Mouse (Mus musculus): ENCODE data around the gene Gm20604. TPM values are rescaled to one million over a fixed set of nuclear protein-coding genes. Genes with fewer than 3 reads are reported as not detected.

The Gm20604 gene
- polyA plus RNA-seq, 1 experiment from 2014 or later: 23.0 TPM

DNA sequence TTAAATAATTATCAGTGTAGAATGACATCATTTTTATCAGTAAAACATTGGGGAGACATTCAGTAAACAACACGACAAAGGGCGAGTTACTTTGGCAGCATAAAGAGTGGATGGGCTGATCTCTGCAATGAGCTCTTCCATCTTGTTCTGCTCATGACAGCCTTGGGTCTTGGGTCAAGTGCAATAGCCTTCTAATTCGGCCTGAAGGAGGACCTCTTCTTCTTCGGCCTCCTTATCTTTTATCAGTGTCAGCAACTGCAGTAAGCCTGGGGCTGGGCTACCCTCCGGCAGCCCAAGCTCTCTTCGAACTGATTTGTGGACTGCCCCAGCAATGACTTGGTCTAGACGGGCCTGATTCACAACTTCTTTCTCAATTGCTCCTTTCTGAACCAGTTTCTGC, 16.4 kb downstream of the Gm20604 start:
- H3K36me3 ChIP-seq: 0 out of 2 replicates have a peak, but pooled peaks cover 4% of the 10 kb centered on the region
- no peak overlapping the region for H3K27ac ChIP-seq (replicated peaks)
- WGBS: 86% methylated on average over 7 of the region's 7 CpGs
- peaks cover 20% of the 10 kb centered on the region for H3K4me1 ChIP-seq
- no peak overlapping the region for H3K9ac ChIP-seq
- H3K9me3 ChIP-seq (replicated peaks): no peaks in the 10 kb centered on the region
- H3K4me2 ChIP-seq (replicated peaks): no peak overlapping the region
- no peaks in the 10 kb centered on the region for H3K27me3 ChIP-seq
- H3K4me3 ChIP-seq (replicated peaks): no peak overlapping the region
- ATAC-seq (ENCODE audit: insufficient number of reproducible peaks, low FRiP score, low TSS enrichment, low read depth): no peak

DNA sequence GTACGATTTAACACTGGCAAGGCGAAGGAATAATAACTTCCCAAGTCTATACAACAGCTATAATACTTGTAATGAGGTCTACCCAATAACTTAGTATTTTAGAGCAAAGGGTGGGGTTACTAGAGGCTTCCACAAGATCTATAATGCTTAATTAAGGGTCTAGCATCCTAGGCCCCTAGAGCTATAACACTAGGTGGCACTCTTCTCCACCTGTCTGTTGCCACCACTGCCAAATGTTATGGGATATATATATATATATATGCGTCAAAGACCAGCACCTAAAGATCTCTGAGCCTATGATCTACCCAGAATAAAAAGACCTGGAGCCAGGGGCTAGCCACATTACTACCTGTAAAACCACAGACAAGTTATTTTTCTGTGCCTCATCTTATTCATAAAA, 18.2 kb downstream of the Gm20604 start:
- Histone ChIP-seq H3K4me1 (peaks cover 20% of the 10 kb centered on the region), H3K4me3 (replicated peaks) (no peak overlapping the region), H3K9ac (no peak overlapping the region), H3K27ac (replicated peaks) (no peak overlapping the region), H3K4me2 (replicated peaks) (no peak overlapping the region), H3K9me3 (replicated peaks) (no peaks in the 10 kb centered on the region), H3K27me3 (no peaks in the 10 kb centered on the region), H3K36me3 (0 out of 2 replicates have a peak, but pooled peaks cover 4% of the 10 kb centered on the region)
- ATAC-seq (ENCODE audit: insufficient number of reproducible peaks, low FRiP score, low TSS enrichment, low read depth): no peak
- 62% methylated on average over 3 of the region's 3 CpGs for WGBS

DNA sequence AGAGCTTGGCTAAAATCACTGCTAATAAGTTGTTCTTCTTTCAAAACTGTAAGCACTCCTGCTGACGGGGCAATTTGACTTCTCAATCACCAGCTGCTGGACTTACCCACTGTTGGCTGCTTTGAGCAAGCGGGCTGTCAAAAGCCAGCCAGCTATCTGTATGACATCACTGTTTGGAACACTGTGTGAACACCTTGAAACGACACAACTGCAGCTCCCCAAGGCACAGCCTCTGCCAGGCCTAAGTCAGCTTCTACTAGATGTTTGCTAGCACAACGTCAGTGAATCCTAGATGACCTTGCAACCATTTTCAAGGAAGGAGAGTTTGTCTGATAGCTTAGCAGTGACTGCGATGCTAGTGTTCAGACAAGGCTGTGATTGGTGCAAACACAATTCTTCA, 19.4 kb downstream of the Gm20604 start:
- no peak for ATAC-seq (ENCODE audit: insufficient number of reproducible peaks, low FRiP score, low TSS enrichment, low read depth)
- H3K27ac ChIP-seq (replicated peaks): no peak overlapping the region
- WGBS: 81% methylated on average over 5 of the region's 5 CpGs
- H3K36me3 ChIP-seq: 0 out of 2 replicates have a peak, but pooled peaks cover 4% of the 10 kb centered on the region
- H3K9me3 ChIP-seq (replicated peaks): no peaks in the 10 kb centered on the region
- H3K27me3 ChIP-seq: no peaks in the 10 kb centered on the region
- no peak overlapping the region for H3K4me2 ChIP-seq (replicated peaks)
- H3K4me3 ChIP-seq (replicated peaks): no peak overlapping the region
- no peak overlapping the region for H3K9ac ChIP-seq
- peaks cover 12% of the 10 kb centered on the region for H3K4me1 ChIP-seq

DNA sequence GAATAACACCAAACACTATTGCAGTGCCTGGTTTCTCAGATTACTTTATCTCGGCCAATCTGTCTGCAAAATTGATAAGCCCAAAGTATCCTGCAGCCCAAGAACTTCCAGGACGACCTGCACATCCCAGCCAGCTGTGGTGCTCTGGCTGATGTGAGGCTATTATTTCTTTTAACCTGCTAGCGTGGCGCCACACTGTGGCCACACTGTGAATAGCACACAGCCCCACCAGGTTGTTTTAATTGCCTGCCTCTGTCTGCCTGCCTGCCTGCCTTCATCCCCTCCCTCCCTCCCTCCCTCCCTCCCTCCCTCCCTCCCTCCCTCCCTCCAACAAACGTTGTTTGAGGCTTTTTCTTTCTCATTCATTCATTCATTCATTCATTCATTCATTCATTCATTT, 25.1 kb downstream of the Gm20604 start:
- Histone ChIP-seq H3K27me3 (no peaks in the 10 kb centered on the region), H3K4me3 (replicated peaks) (no peak overlapping the region), H3K36me3 (no peaks in the 10 kb centered on the region), H3K9ac (no peak overlapping the region), H3K9me3 (replicated peaks) (no peaks in the 10 kb centered on the region), H3K4me2 (replicated peaks) (no peak overlapping the region), H3K4me1 (peaks cover 16% of the 10 kb centered on the region), H3K27ac (replicated peaks) (no peak overlapping the region)
- ATAC-seq (ENCODE audit: insufficient number of reproducible peaks, low FRiP score, low TSS enrichment, low read depth): no peak
- 13% methylated on average over 5 of the region's 5 CpGs for WGBS

DNA sequence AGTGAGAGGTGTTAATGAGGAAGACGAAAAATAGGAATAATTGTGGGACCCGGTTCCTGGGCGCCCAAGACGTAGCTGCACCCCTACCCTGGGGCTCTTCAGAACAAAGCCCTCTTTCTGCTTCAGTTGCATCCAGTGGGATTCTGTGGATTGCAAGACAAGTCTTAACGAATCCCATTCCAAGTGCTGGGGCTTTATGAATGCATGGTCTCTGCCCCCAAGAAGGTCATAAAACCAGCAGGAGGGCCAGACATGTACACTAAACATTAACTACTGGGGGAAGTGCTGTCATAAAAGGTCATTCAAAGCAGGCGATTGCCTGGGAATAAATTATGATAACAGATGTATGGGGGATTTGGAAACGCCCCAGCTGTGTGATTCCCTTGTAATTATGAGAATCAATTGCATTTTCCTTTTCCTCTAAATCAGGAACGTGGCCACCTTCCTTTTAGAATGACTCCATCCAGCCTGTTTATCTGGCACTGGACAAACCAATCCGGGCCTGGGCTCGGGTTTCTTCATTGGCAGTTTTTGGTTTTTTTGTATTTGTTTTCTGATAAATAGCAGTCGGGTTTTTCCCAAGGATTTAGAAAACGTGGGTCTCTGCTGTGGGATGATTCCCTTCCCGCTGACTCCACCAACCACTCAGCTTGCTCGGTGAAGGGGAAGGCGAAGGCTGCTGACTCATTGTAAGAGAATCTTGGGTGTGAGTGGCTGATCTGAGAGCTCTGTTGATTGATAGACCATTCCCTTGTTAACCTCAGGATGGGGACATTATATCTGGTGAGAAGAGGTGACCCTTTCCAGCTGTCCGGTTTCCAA, 27.5 kb downstream of the Gm20604 start:
- Histone ChIP-seq H3K27me3 (no peaks in the 10 kb centered on the region), H3K4me3 (replicated peaks) (peak overlapping the region; percentile 22), H3K9me3 (replicated peaks) (no peaks in the 10 kb centered on the region), H3K36me3 (no peaks in the 10 kb centered on the region), H3K4me1 (peaks cover 16% of the 10 kb centered on the region), H3K4me2 (replicated peaks) (peak overlapping the region; percentile 42), H3K9ac (no peak overlapping the region), H3K27ac (replicated peaks) (peak overlapping the region; percentile 88)
- 28% methylated on average over 16 of the region's 16 CpGs for WGBS
- no peak for ATAC-seq (ENCODE audit: insufficient number of reproducible peaks, low FRiP score, low TSS enrichment, low read depth)

- peak; percentile 90 for ATAC-seq (ENCODE audit: insufficient number of reproducible peaks, low FRiP score, low TSS enrichment, low read depth)
- H3K9me3 ChIP-seq (replicated peaks): no peaks in the 10 kb centered on the region
- 34% methylated on average over 26 of the region's 26 CpGs for WGBS
- peaks cover 21% of the 10 kb centered on the region for H3K4me1 ChIP-seq
- H3K4me2 ChIP-seq (replicated peaks): peak overlapping the region; percentile 42
- H3K4me3 ChIP-seq (replicated peaks): peak overlapping the region; percentile 22
- no peaks in the 10 kb centered on the region for H3K27me3 ChIP-seq
- H3K27ac ChIP-seq (replicated peaks): peak overlapping the region; percentile 88
- no peaks in the 10 kb centered on the region for H3K36me3 ChIP-seq
- H3K9ac ChIP-seq: no peak overlapping the region
Measured at GRCm38 (mm10) chr12:102729855-102730797, 28.3 kb downstream of the Gm20604 start.

DNA sequence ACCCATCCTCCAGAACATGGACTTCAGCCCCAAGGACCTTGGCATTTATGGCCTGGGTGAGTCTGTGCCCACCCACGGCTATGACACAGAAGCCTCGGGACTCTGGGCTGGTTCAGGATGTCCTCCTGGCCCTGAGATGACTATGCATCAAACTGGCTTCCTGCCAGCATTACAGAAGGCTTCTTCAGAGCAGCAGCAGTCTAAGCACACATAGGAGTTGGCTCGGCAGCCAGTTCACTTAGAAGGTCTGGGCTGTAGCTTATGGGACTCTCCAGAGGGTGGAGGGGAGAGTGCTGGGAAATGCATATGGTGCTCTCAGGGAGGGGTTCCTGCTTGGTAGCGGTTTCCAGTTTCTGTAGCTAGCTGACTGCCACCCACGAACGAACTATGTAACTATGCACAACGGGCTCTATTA, 32.7 kb downstream of the Gm20604 start:
- Histone ChIP-seq H3K4me3 (replicated peaks) (no peak overlapping the region), H3K4me2 (replicated peaks) (no peak overlapping the region), H3K36me3 (no peaks in the 10 kb centered on the region), H3K9me3 (replicated peaks) (no peaks in the 10 kb centered on the region), H3K27me3 (no peaks in the 10 kb centered on the region), H3K27ac (replicated peaks) (no peak overlapping the region), H3K4me1 (peaks cover 20% of the 10 kb centered on the region), H3K9ac (no peak overlapping the region)
- 46% methylated on average over 7 of the region's 7 CpGs for WGBS
- ATAC-seq (ENCODE audit: insufficient number of reproducible peaks, low FRiP score, low TSS enrichment, low read depth): no peak

DNA sequence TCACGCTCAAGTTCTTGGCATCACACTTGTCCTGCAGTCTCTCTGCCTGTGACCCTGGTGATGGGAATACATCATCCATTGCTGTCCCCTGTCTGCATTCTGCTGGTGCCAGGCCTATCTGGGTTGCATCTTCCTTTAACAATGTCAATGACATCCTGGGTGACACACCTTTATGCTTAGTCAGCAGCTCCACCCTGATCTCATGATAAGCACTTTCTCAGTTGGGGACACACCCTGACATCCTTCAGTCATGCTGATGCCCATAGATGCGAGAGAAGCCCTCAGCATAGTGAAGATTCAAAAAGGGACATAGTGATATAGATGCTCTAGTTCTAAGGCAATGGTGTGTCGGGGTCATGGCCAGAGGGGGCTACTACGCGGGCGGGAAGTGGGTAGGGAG, 33.3 kb downstream of the Gm20604 start:
- Histone ChIP-seq H3K4me2 (replicated peaks) (no peak overlapping the region), H3K9me3 (replicated peaks) (no peaks in the 10 kb centered on the region), H3K36me3 (no peaks in the 10 kb centered on the region), H3K9ac (no peak overlapping the region), H3K27me3 (no peaks in the 10 kb centered on the region), H3K27ac (replicated peaks) (no peak overlapping the region), H3K4me1 (peaks cover 14% of the 10 kb centered on the region), H3K4me3 (replicated peaks) (no peak overlapping the region)
- no peak for ATAC-seq (ENCODE audit: insufficient number of reproducible peaks, low FRiP score, low TSS enrichment, low read depth)
- WGBS: 88% methylated on average over 6 of the region's 6 CpGs

DNA sequence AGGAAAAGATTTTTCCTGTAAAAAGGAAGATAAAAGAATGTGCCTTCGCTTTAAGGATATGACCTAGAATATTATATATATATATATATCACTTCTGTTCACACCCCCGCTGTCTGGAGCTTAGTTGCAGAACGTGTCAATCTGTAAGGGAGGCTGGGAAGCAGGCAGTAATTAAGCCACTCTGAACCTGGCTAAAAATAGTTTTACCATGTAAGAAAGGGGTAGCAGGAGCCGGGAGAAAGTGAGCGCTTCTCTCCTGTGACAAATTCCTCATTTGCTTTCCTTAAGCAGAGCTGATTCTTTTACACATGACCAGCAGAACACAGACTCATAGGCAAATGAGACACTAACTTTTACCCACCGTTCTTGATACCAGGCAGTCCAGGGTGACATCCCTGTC, 34.6 kb downstream of the Gm20604 start:
- 58% methylated on average over 6 of the region's 6 CpGs for WGBS

DNA sequence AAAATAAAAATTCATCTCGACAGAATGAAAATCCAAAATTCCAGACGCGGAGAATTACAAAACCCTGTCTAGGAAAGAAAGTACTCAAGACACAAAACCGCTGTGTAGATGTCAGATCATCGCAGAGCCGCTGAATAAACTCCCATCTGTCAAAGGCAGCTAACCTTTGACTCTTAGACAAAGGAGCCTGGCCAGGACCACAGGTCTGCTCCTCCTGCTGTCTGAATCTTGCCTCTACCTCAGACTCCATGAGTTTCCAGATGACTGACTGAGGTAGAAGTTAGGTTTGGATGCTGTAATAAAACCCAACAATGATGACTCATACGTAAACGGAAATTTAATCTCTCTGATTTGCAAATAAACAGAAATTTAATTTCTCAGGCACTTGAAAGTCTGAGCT, 35.5 kb downstream of the Gm20604 start:
- H3K4me2 ChIP-seq (replicated peaks): no peak overlapping the region
- no peak overlapping the region for H3K4me3 ChIP-seq (replicated peaks)
- ATAC-seq (ENCODE audit: insufficient number of reproducible peaks, low FRiP score, low TSS enrichment, low read depth): no peak
- H3K27ac ChIP-seq (replicated peaks): no peak overlapping the region
- H3K9me3 ChIP-seq (replicated peaks): no peaks in the 10 kb centered on the region
- H3K9ac ChIP-seq: no peak overlapping the region
- peaks cover 9% of the 10 kb centered on the region; the same call in 1 of the 2 replicates for H3K4me1 ChIP-seq
- H3K36me3 ChIP-seq: no peaks in the 10 kb centered on the region
- no peaks in the 10 kb centered on the region for H3K27me3 ChIP-seq
- WGBS: 72% methylated on average over 8 of the region's 8 CpGs

More for the DNA sequence above, 34.6 kb downstream of the Gm20604 start:
- Histone ChIP-seq H3K9me3 (replicated peaks) (no peaks in the 10 kb centered on the region), H3K4me1 (peaks cover 9% of the 10 kb centered on the region; the same call in 1 of the 2 replicates), H3K27ac (replicated peaks) (no peak overlapping the region), H3K4me3 (replicated peaks) (no peak overlapping the region), H3K4me2 (replicated peaks) (no peak overlapping the region), H3K36me3 (no peaks in the 10 kb centered on the region), H3K9ac (no peak overlapping the region), H3K27me3 (no peaks in the 10 kb centered on the region)
- ATAC-seq (ENCODE audit: insufficient number of reproducible peaks, low FRiP score, low TSS enrichment, low read depth): no peak

DNA sequence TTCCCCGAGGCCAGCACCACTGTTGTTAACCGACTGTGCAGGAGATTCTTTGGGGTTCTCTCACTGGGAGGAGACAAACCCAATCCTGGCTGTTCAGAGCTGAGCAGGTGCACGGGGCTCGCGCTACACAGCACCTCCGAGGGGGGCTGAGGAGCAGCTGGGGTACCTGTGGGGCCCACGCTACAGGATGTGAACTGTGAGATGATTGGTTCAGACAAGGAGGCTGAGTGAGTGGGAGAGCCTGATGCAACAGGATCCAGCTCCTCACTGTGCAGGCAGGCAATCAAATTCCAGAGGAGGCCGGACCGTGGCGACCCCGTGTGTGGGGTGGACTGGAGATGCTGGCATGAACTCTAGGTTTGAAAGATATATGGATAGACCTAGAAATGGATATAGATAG, 36.0 kb downstream of the Gm20604 start:
- H3K4me3 ChIP-seq (replicated peaks): no peak overlapping the region
- no peak overlapping the region for H3K9ac ChIP-seq
- no peaks in the 10 kb centered on the region for H3K36me3 ChIP-seq
- WGBS: 43% methylated on average over 11 of the region's 11 CpGs
- H3K27ac ChIP-seq (replicated peaks): no peak overlapping the region
- no peaks in the 10 kb centered on the region for H3K27me3 ChIP-seq
- no peak overlapping the region for H3K4me2 ChIP-seq (replicated peaks)
- ATAC-seq (ENCODE audit: insufficient number of reproducible peaks, low FRiP score, low TSS enrichment, low read depth): no peak
- H3K4me1 ChIP-seq: peaks cover 9% of the 10 kb centered on the region; the same call in 1 of the 2 replicates
- no peaks in the 10 kb centered on the region for H3K9me3 ChIP-seq (replicated peaks)

Measured in embryonic facial prominence, embryonic 15.5 days (tissue).